Mouse (Mus musculus) brain, embryonic 14.5 days (tissue): ENCODE results near the gene Tmem259.

ENCODE experiments used
- CTCF ChIP-seq: fragments of 200-500 bp; IDR thresholded peaks from 2 replicates; pipeline ENCODE4 v1.5.1; 2012; ENCODE audit warnings: inconsistent platforms, mild to moderate bottlenecking, moderate library complexity, borderline replicate concordance; ENCODE audit not compliant: insufficient read depth, insufficient read length; ENCODE audit errors: extremely low read depth
- POLR2A ChIP-seq: fragments of 200-500 bp; IDR thresholded peaks from 2 replicates; pipeline ENCODE4 v1.6.1; 2012; ENCODE audit warnings: mild to moderate bottlenecking, inconsistent platforms, borderline replicate concordance; ENCODE audit not compliant: poor library complexity, insufficient read depth, insufficient read length, severe bottlenecking; ENCODE audit errors: extremely low read depth

GRCm38 (mm10) chr10:79970415-79971182 lies 13.5 kb downstream of the Tmem259 start, which contains the start of gene Grin3b:
- TF ChIP-seq CTCF (no peak), POLR2A (no peak)
